Mouse (Mus musculus) MEL (cell line): ENCODE data around the gene Psmb4.

Source experiments
- CTCF ChIP-seq, 3 experiments: IDR thresholded peaks in 2 of 3; conservative IDR thresholded peaks in 1 of 3; 2 replicates each; pipeline ENCODE4 v1.5.1; 2011 to 2012; ENCODE audit warnings: low read length in 3 of 3, low read depth in 2 of 3, mild to moderate bottlenecking in 2 of 3, improper control_type of control experiment in 1 of 3, inconsistent platforms in 1 of 3, mixed read lengths in 1 of 3, moderate library complexity in 1 of 3; ENCODE audit not compliant: control insufficient read depth in 1 of 3, insufficient read depth in 1 of 3, poor library complexity in 1 of 3, severe bottlenecking in 1 of 3
- JUND ChIP-seq: IDR thresholded peaks from 2 replicates; pipeline ENCODE4 v1.6.1; 2011; ENCODE audit warnings: low read depth, mild to moderate bottlenecking, improper control_type of control experiment, low read length
- MAX ChIP-seq: IDR thresholded peaks from 2 replicates; pipeline ENCODE4 v1.6.1; 2011; ENCODE audit warnings: low read length, improper control_type of control experiment
- POLR2A ChIP-seq, 2 experiments: IDR thresholded peaks; 2 replicates each; pipeline ENCODE4 v1.6.1; 2011 to 2012; ENCODE audit warnings: low read length in 2 of 2, mild to moderate bottlenecking in 2 of 2, control low read depth in 1 of 2, improper control_type of control experiment in 1 of 2, low read depth in 1 of 2, moderate library complexity in 1 of 2; ENCODE audit not compliant: control insufficient read depth in 1 of 2, insufficient read depth in 1 of 2, poor library complexity in 1 of 2

GRCm38 (mm10) chr3:94869011-94869410 is 17.8 kb downstream of the Psmb4 start:
- TF ChIP-seq POLR2A (IDR thresholded peaks at IDR 0.05; ENCODE audit: control insufficient read depth in 1 of 2, insufficient read depth in 1 of 2, low read depth in 1 of 2, low read length in 2 of 2, poor library complexity in 1 of 2) (no peak), CTCF (IDR thresholded peaks at IDR 0.05 in 2 of 3, conservative IDR thresholded peaks at IDR 0.05 in 1 of 3; ENCODE audit: control insufficient read depth in 1 of 3, insufficient read depth in 1 of 3, low read depth in 2 of 3, low read length in 3 of 3, poor library complexity in 1 of 3, severe bottlenecking in 1 of 3) (no peak), MAX (no peak), JUND (no peak)
